Mouse (Mus musculus): ENCODE data around the gene Dpyd. TPM values are rescaled to one million over a fixed set of nuclear protein-coding genes. Genes with fewer than 3 reads are reported as not detected.

The Dpyd gene
- total RNA-seq, 2 experiments from 2014 or later: 1.8 to 2.7 TPM

DNA sequence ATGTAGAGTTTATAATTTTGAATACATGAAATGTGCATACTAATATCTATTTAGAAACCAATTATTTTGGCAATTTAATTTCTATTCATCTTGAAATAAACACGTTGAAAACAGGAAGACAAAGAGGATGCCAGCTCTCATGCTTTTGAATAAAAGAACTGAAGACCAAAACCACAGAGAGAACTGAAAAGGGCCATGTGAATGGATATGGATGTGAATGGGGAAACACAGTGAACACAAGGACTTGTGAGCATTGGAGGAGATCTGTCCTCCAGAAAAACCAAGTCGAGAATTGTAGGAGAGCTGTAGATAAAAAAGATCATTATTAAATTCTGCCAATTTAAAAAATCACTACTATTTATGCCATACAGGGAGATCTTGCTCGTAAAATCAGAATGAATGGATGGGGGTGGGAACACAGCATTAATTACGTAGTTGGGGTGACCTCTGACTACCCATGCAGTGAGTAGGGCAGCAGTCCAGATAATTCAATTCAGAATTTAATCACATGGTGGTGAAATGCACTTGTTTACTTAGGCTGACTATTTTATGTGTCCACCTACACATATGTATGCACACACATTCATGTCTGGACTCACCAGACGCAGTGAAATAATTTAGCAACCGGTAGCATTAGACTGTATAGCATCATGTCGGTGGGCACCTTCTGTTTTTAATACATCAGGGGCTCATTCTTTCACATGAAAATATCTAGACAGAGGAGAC, 114.3 kb downstream of the Dpyd start:
- no peak for DNase-seq

DNA sequence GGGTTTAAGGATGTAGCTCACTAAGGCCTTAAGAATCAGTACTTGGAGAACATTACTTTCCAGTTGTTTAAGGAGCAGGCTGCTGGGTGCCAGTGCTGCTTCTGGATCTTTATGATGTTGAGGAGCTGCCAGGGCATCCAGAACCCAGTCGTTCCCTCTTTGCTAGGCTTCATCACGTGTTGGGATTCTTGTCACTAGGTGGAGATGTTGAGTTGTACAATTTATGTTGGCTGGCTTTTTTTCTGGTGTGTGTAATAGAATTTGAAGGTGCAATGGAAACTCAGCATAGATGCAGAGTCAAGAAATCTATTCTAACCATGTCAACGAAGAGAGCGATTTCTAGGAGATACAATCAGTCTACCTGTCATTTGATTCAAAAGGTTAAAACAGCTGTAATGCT, 118.9 kb downstream of the Dpyd start:
- no peak for DNase-seq

DNA sequence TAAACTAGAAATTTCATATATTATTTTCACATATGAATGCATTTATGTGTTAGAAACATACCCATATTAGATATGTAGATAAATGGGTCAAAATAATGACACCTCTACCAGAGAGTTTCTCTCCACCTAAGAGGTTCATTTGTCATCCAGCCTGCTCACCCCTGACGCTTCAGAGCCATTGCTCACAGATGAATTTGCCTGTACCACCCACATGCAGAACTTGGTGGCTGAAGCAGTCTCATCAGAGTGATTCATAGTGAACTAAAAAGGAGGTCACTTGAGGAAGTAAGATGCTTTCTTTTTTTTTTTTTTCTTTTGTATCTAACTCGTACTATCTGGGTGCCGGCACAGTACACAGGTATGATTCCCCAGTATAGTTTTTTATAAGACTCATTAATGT, 188.3 kb downstream of the Dpyd start:
- DNase-seq: no peak

DNA sequence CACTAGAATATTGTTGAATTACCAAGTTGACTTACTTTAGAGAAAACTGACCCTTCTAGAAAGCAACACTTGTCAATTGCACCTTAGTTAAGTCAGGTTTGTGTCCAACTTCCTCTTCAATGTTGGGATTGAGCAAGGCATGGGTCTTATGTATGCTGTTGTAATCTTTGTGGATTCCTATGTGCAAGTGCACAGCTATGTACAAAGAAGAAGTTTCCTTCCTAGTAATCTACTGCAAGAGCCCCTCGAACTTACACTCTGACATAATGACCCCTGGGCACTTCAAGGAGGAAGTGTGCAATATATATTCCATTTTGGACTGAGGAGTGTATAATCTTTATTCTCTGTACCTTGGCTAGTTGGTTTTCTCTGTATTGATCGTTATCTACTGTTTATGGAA, 191.7 kb downstream of the Dpyd start:
- DNase-seq: no peak

DNA sequence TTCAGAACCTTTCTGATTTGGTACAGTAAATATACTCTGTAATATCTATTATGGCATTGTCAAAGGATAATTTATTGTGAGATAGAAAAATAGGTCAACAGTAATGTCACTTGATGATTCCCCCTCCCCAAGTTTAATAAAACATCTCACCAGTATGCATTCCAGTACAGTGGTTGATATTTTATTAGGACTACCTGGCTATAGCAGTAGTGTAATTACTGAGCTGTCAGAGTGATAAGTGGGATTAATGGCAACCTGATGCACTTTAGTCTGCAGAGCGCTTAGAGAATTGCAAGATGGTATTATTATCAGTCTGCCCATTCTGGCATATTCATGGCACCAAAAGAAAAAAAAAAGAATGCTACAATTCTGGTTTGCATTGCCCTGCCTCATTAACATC, 194.2 kb downstream of the Dpyd start:
- DNase-seq: no peak

DNA sequence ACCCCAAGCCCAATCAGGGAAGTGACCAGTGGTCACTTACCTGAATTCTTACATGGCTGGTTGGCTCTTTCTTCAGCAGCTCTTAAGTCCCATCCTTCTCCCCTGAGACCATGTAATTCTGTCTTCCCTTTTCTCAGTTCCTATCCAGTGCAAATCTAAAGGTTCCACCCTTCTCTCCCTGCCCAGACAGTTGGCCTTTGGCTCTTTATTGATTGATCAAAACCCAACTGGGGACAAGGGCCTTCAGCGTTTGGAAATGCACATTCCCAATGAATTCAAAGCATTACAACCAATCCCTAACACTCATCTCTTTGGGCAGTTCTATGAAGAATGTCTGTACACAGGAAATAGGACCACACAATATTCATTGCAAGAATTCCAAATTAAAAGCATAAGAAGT, 251.0 kb downstream of the Dpyd start:
- no peak for DNase-seq

DNA sequence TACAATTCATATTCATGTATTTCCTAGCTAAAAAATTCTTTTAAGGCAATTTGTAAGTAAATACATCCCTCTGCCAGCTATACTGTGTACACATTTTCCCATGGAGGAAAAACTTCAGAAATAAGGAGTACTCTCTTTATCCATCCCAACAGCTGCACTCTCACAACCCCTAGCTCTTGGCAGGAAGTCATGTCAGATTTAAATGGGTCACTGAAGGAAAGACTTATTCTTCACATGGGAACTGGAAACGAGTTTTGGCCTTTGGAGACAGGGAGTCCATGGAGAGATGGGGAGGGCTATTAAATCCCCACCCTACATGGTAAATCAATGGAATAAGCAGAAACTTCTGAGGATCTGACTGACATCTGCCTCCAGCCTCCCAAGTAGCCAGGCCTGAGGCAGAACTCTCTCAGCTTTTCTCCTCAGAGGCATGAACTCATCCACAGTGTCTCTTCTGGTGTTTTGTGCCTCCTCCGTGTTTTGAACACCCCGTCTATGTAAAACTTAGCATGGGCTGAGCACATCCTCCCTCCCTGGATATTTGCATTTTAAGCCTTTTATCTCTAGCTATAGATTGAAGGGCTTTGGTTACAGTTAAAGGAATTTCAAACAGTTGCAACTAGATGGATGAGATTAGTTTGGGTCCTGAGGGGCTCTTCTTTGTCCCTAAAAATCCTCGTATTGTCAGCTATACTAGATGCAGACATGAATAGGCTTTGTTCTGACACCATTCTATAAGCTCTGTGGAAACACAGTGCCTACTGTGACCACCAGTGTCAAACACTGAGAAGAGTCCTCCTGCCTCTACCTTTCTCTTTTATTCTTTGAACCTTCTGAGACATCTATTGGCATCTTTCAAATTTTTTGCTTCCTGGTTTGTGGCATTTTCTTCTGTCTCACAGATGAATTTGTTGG, 288.9 kb downstream of the Dpyd start:
- no peak for DNase-seq

DNA sequence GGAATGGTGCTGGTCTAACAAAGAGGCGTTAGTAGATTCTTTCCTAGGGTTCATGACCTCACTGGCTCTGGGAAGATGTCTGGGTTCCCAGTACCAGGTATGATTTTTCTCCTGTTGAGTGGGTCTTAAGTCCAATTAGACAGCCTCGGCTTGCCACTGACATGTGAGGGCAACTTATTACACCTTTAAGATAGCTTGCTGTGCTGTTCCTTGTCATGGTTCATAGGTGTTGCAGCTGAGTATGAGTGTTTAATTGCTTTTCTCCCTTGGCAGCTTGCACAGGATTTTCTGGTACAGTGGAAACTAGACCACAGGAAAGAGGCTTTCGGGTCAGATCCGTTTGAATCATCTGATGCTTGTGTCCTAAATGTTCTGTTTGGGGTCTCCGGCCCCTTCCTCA, 290.8 kb downstream of the Dpyd start:
- DNase-seq: no peak

DNA sequence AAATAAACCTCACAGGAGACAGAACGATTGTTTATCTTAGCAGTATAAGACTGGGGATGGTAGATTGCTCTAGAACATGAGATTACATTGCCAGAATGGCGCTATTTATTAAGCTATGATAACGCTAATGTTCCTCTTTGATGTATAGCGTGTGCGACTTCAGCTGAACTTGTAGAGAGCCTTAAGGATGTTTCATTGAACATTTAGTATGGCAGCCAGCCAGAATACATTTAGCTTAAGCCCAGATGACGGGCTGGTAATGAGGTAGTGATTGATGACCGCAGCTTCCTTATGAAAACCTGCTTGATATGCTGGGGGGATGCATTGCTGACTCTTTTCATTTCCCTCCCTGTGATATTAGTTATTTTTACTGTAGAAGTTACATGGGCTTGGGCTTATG, 293.5 kb downstream of the Dpyd start:
- DNase-seq: no peak

DNA sequence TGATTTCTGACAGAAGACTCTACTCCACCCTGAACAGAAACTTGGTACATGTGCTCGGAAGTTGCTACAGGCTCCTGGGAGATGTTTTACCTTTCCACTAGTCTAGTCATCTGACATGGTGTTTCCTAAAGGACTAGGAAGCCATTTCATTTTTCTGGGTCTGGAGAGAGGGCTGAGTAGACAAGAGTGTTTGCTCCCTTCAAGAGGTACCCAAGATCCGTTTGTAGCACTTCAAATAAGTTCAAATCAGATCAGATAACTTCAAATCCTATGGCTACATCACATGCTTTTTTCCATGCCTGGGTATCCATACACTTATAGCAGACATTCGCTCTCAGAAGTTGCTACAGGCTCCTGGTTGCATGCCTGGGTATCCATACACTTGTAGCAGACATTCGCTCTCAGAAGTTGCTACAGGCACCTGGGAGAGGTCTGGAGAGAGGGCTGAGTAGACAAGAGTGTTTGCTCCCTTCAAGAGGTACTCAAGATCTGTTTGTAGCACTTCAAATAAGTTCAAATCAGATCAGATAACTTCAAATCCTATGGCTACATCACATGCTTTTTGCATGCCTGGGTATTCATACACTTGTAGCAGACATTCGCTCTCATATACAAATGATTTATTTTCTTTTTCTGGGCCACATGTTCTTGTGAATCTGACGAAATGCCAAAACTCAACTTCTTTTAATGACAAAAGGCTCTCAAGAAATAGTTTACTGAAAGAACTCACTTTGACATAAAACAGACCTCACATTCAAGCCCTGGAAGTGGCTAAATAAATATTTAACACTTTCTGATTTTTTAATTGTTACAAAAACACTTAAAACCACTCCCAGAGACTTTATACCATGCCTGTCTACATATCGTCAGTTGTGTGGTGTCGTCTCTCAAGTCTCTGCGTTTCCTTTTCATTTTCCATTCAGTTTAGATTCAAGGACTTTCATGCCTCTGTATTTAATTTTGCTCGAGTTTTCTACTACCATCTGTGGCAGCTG, 307.5 kb downstream of the Dpyd start:
- no peak for DNase-seq

DNA sequence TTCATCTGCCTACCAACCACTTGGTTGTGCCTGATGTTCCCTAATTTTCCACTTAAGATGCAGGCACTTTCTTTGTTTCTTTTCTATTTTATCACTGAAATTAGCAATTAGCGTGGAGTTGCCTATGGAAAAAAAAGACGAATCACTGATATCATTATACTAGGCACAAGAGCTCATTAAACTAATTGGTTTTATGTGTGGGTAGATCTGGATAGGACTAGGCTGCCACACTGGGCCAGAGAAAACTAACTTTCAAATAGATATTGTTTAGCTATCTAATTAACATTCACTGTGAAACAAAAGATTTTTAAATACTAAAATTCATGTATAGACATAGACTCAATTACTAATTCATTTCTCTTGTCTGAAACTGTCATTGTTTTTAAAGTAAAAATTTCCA, 313.9 kb downstream of the Dpyd start:
- no peak for DNase-seq

DNA sequence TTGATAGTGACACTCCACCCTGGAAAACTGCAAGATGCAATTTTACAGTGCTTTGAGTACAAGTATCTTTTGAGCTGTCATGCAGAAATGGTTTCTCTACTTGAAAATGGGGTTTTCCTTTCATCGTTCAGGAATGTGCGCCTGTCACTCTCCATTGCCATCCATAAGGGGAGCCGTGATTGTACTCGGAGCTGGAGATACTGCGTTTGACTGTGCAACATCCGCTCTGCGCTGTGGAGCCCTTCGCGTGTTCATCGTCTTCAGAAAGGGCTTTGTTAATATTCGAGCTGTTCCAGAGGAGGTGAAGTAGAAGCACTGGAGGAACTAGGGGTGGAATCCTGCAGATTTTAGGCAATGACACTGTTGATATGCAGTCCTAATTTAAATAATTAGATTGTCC, 337.1 kb downstream of the Dpyd start:
- no peak for DNase-seq

DNA sequence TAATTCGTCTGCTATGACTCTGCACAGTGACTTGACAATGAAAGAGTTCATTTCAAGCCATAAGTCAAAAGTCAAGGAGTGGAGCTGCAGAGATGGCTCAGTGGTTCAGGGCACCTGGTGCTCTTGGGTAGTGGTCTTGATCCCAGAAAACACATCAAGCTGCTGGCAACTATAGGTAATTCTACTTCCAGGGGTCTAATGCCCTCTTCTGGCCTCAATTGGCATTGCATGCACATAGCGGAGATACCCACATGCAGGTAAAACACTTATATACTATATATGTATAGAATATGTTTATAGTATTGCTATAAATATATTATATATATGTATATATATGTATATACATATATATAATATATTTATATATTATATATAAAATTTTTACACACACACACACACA, 429.4 kb downstream of the Dpyd start:
- no peak for DNase-seq

DNA sequence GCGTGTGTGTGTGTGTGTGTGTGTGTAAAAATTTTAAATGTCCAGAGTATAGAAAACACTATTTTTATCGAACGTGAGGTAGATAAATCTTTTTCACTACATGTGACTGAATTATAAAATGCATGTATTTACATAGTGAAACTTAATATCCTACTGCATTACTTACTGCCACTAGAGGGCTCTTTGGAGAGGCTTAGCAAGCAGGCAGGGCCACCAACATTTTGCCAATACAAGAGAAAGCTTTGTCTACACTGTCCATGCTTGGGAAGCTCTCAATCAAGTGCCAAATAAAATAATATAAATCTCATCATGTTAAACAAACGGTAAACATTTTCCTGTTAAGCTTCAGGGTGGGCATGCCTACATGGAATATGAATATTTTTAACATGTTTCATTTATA, 429.9 kb downstream of the Dpyd start:
- DNase-seq: no peak

DNA sequence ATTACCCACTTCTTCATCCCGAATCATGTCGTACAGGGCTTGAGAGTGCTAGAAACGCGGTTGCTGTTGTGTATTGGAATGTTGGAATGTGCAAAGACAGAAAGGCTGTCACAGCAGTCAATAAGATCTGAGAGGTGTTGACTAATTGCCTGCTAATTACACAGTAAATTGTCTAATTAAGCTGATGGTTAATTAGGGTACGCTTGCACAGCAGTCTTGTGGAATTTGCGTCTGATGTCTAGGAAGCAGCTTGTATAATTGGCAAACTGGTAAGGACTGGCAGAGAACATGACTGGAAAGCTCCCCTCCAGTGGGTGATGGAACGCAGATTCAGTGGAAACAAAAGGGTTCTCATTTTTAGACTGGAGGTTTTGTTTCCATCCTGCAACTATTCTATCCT, 459.3 kb downstream of the Dpyd start:
- no peak for DNase-seq

DNA sequence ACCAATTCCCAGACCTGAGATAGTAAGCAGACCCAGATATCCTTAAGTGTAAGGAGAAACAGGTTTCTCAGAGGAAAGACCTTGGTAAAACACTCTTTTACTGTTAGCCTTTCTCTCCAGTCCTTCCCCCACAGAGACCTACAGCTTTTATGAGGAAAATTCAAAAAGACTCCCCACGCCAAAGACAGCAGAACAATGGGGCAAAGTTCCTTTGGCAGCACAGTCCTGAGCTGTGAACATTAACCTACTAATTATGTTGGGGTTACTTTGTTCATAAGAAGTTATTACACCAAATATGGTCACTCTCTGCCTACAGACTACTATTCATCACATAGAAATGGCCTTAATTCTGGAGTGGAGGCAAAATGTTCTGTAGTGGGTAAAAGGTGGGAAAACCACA, 480.7 kb downstream of the Dpyd start:
- DNase-seq: no peak

DNA sequence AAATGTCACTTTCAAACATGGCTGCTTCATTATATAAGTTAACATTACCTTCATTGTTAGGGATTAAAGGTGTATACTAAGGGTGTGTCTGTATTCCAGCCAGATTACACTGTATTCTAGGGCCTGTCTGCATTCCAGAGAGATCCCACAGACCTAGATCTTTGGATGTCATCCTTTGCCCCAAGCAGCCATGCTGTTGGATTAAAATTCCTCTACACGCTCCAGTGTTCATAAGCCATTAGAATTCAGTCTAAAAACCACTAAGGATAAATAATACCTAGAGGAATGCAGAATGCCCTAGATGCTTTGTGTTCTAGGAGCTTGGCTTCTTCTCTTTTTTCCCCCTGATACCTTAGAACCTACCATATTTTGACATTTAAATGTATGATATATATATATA, 494.2 kb downstream of the Dpyd start:
- no peak for DNase-seq

DNA sequence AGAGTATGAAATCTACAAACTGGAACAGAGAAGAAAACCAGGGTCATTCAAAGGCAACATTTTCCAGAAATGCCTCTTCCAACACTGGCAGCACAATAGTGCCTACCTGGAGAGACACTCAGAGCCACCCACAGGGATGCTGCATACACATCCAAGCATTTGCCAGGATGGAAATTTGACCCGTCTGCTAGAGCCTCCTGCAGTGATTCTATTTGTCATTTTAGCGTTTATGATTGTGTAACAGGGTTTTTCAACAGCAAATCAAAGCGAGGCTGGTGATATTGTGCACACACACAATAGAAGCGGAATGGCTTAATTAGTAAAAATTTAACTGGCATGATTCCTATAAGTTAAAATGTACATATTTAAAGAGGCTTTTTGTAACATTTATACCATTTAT, 501.3 kb downstream of the Dpyd start:
- no peak for DNase-seq

DNA sequence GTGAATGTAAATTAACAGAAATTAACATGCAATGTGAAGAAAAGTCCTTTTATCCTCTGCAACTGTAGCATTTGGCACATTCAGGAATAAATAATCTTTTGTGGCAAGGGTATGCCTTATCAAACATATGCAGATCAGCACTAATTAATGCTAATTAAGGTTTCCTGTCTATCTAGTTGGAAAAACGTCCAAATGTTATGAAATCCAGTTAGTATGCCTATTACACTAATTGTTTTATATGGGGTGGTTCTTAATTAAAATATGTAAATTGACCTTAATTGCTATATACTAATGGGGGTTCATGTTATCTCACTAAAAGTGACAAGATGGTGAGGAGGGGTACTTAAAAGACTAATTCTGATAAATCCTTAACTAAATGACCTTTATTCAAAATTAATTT, 501.7 kb downstream of the Dpyd start:
- DNase-seq: no peak

DNA sequence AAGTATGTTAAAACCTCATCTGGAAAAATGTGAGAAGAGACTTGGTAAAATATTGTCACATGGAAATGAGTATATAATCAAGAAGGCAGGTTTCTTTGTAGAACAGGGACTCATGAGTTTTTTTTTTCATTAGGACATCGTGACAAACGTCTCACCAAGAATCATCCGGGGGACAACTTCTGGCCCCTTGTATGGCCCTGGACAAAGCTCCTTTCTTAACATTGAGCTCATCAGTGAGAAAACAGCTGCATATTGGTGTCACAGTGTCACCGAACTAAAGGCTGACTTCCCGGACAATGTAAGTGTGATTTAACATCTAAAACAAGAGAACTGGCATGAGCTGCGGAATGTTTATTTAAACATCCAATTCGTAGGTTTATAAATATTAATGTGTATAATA, 502.8 kb downstream of the Dpyd start:
- no peak for DNase-seq

DNA sequence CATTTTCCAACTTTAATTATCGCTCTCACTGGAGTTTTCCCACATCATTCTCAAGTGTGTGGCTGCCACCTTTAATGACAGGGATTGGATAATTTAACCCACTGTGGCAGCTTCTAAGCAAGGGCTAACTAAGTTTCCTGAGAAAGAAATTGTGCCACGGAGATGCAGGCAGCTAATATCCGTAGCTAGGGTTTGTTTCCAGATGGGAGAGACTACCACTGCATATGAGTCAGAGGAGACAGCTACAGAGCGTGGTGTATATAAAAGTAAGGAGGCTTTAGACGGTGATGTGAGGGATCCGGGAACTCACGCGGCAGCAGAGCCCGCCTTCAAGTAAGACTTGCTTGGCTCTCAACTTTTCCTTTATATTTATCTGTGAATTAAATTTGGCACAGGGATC, 505.3 kb downstream of the Dpyd start:
- DNase-seq: no peak

DNA sequence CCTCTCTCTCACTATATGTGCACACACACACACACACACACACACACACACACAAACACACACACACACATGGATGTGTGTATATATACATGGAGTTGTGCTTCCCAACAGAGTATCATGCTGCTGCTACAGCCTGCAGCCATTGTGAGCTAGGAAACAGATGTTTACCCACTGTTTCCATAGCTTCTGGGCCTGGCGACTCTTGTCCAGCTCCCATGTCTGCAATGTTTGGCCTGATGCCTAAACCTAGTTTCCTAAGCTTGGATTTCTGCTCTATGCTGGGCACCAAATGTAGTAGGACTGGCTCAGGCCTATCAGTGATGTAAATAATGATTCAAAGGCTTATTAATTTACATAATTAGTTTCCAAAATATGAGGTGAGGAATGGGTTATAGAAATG, 524.7 kb downstream of the Dpyd start:
- DNase-seq: no peak

Measured in gastrocnemius, postnatal 10 days (tissue).